Mouse (Mus musculus) hindbrain, embryonic 11.5 days (tissue): ENCODE measurements at regions not wholly inside any gene's neighbourhood (a gene's known extent, or its start where the extent isn't known, plus 50 kb on each side); places are given as distances from the start of the nearest gene placed in this dataset.

Source experiments
- ATAC-seq: fragments of 200-750 bp; cut with Nextera tagmentation; 2 replicates; pipeline ENCODE4 v1.8.0; 2017; ENCODE audit warnings: mild to moderate bottlenecking, moderate TSS enrichment, moderate library complexity; ENCODE audit not compliant: low FRiP score
- DNase-seq: peaks from one replicate; pipeline ENCODE4 v3.0.0-alpha.2; 2015; ENCODE audit warnings: low spot score
- H3K27ac ChIP-seq: fragments of 300-500 bp; sonication (generic); 2 replicates; pipeline ENCODE4 v1.5.1; 2014; ENCODE audit warnings: mild to moderate bottlenecking, low read depth, low read length
- H3K27me3 ChIP-seq: fragments of 300-500 bp; sonication (generic); 2 replicates; pipeline ENCODE4 v1.6.1; 2014; ENCODE audit warnings: mild to moderate bottlenecking, low read length, moderate library complexity, mixed read lengths; ENCODE audit not compliant: control insufficient read depth, insufficient read depth
- H3K36me3 ChIP-seq: fragments of 300-500 bp; sonication (generic); 2 replicates; pipeline ENCODE4 v1.6.1; 2014; ENCODE audit warnings: mild to moderate bottlenecking, low read length, moderate library complexity, mixed read lengths; ENCODE audit not compliant: control insufficient read depth, insufficient read depth
- H3K4me1 ChIP-seq: fragments of 300-500 bp; sonication (generic); replicated peaks from 2 replicates; pipeline ENCODE4 v1.6.1; 2014; ENCODE audit warnings: low read length, mixed read lengths; ENCODE audit not compliant: control insufficient read depth, insufficient read depth
- H3K4me2 ChIP-seq: fragments of 300-500 bp; sonication (generic); replicated peaks from 2 replicates; pipeline ENCODE4 v1.6.1; 2014; ENCODE audit warnings: mild to moderate bottlenecking, low read depth, low read length
- H3K4me3 ChIP-seq: fragments of 300-500 bp; sonication (generic); 2 replicates; pipeline ENCODE4 v1.5.1; 2014; ENCODE audit warnings: low read depth, low read length
- H3K9ac ChIP-seq: fragments of 300-500 bp; sonication (generic); 2 replicates; pipeline ENCODE4 v1.6.1; 2014; ENCODE audit warnings: low read depth, low read length
- H3K9me3 ChIP-seq: fragments of 300-500 bp; sonication (generic); 2 replicates; pipeline ENCODE4 v1.6.1; 2016; ENCODE audit warnings: low read length; ENCODE audit not compliant: control insufficient read depth
- WGBS: fragments of 180-500 bp; shearing (Covaris S2); extraction: QIAGEN DNeasy Blood & Tissue Kit; methylation state at CpG from one replicate; pipeline ENCODE4 v1.1.7; 2014; 5-methylcytosine and 5-hydroxymethylcytosine counted together

DNA sequence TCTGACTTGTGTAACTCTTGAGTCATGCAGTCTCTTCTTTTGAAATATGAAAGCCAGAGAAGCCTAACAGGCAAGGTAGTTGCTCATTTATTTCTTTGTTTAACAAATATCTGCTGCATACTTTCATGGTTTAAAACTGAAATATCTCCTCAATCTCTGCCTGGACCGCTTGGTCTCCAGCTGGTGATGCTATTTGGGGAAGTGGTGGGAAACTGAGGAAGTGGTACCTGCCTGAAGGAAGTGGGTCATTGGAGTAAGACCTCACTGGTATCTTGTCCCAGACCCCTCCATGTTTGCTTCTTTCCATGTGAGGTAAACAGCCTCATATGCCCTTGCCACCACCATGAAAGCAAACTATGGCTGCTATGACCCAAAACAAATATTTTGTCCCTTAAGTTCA, 74.0 kb upstream of the Bmp2k start:
- no peak overlapping the region for H3K4me2 ChIP-seq
- 88% methylated on average over 1 of the region's 1 CpGs for WGBS
- H3K4me3 ChIP-seq, result no peak overlapping the region
- no peak for DNase-seq
- H3K4me1 ChIP-seq, result no peaks in the 10 kb centered on the region
- H3K36me3 ChIP-seq, result no peaks in the 10 kb centered on the region
- no peaks in the 10 kb centered on the region for H3K9me3 ChIP-seq
- H3K27me3 ChIP-seq, result no peaks in the 10 kb centered on the region
- ATAC-seq, result no peak
- H3K9ac ChIP-seq, result no peak overlapping the region
- no peak overlapping the region for H3K27ac ChIP-seq

DNA sequence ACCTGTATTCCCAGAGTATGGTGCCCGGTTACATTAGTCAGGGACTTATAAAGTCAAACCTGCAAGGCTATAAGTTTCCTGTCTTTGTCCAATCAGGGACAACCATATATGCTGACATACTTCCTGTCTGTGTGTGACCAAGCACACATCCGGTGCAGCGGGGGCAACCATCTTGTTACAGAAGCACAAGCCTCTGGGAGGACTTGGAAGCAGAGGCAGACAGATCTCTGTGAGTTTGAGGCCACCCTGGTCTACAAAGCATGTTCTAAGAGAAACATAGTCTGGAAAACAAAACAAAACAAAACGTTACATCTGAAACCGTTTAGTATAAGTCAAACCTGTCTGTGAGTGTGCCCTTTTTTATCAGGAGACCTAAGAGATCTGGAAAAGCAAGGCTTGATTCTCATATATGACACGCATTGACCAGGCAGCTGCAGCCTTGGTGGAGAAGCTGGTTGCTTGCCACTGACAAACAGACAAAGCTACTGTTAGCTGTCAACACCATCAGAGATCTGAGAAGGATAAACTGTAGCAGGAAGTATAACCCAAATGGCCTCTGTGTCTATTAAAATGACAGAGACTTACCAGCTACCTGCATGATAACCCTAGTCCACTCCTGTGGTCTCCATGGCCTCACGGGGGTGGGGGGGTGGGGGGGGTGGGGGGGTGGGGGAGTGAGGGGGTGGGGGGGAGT, 72.6 kb upstream of the Bmp2k start:
- H3K4me3 ChIP-seq, result no peak overlapping the region
- no peaks in the 10 kb centered on the region for H3K27me3 ChIP-seq
- H3K36me3 ChIP-seq, result no peaks in the 10 kb centered on the region
- H3K4me1 ChIP-seq, result no peaks in the 10 kb centered on the region
- no peak for ATAC-seq
- 86% methylated on average over 7 of the region's 7 CpGs for WGBS
- no peak overlapping the region for H3K4me2 ChIP-seq
- no peak overlapping the region for H3K27ac ChIP-seq
- DNase-seq, result no peak
- H3K9ac ChIP-seq, result no peak overlapping the region
- H3K9me3 ChIP-seq, result no peaks in the 10 kb centered on the region

DNA sequence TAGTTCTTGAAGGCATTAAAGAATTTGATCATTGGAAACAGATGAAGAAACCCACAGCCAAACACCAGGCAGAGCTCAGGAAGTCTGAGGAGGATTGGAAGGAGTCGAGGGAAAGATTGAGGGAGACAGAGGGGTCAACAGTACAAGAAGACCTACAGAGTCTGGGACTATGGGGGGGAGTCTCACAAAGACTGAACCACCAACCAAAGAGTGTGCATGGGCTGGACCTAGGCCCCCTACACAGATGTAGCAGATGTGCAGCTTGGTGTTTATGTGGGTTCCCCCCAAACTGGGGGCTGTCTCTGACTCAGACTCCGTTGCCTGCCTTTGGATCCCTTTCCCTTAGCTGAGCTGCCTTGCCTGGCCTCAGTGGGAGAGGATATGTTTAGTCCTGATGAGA, 71.5 kb upstream of the Bmp2k start:
- DNase-seq (no peak), ATAC-seq (no peak)
- Histone ChIP-seq H3K9me3 (no peaks in the 10 kb centered on the region), H3K27me3 (no peaks in the 10 kb centered on the region), H3K36me3 (no peaks in the 10 kb centered on the region), H3K9ac (no peak overlapping the region), H3K27ac (no peak overlapping the region), H3K4me3 (no peak overlapping the region), H3K4me2 (no peak overlapping the region), H3K4me1 (no peaks in the 10 kb centered on the region)
- 78% methylated on average over 2 of the region's 2 CpGs for WGBS

DNA sequence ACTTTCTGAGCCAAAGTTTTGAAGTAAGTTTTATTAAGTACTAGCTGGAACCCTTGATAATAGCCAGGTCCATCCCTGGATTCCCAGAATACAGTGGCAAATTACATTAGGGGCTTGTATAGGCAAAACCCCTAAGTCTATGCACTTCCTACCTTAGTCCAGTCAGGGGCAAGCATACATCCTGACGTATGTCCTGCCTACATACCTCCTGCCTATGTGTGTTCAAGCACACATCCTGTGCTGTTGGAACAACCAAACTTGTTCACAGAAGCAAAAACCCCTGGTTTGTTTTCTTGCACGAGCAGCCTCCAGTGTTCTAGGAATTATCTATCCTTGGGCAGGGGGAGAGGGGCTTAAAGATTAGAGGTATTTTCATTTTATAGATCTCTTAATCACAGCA, 66.4 kb upstream of the Bmp2k start:
- no peak for DNase-seq
- Histone ChIP-seq H3K9ac (no peak overlapping the region), H3K4me3 (no peak overlapping the region), H3K36me3 (no peaks in the 10 kb centered on the region), H3K9me3 (no peaks in the 10 kb centered on the region), H3K4me1 (no peaks in the 10 kb centered on the region), H3K27ac (no peak overlapping the region), H3K27me3 (no peaks in the 10 kb centered on the region), H3K4me2 (no peak overlapping the region)
- 71% methylated on average over 2 of the region's 2 CpGs for WGBS
- ATAC-seq, result no peak

DNA sequence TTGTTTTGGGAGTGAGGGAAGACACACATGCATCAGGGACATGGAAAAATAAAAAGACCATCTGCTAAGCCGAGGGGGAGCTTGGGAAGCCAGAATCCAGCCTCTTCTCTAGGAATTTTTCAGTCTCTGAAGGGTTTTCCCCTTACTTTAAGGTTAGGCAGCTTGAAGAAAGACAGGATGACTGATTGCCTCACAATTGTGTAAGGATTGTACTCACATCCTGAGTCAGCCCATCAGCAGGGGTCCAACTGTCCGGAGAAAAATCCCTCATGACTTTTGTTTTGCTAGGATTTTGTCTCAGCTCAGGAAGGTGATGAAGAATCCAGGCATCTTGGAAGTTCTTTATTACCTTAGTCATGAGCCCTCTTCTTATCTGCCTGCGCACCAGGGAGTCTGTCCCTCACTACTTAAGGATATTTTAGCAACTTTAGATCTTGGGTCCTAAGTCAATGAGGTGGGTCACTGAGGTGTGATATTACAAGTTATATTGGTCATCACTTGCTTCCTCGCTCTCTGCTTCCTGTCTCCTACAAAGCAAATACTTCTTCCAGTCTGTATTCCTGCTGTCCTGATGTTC, 65.8 kb upstream of the Bmp2k start:
- H3K27ac ChIP-seq, result no peak overlapping the region
- 45% methylated on average over 4 of the region's 4 CpGs for WGBS
- no peaks in the 10 kb centered on the region for H3K36me3 ChIP-seq
- no peak overlapping the region for H3K4me2 ChIP-seq
- no peaks in the 10 kb centered on the region for H3K27me3 ChIP-seq
- DNase-seq, result no peak
- no peaks in the 10 kb centered on the region for H3K4me1 ChIP-seq
- ATAC-seq, result no peak
- H3K9ac ChIP-seq, result no peak overlapping the region
- no peaks in the 10 kb centered on the region for H3K9me3 ChIP-seq
- no peak overlapping the region for H3K4me3 ChIP-seq

DNA sequence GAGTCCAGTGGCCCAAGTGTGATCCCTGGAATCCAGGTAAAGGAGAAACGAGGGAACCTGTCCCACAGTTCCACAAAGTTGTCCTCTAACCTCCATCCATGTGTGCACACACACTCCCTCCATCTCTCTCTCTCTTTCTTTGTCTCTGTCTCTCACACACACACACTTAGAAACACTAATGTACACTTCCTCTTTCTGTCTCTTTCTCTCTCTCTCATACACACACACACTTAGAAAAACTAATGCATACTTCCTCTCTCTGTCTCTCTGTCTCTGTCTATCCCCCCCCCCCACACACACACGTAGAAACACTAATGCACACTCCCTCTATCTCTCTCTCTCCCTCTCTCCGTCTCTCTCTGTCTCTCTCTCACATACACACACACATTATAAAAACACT, 61.2 kb upstream of the Bmp2k start:
- Histone ChIP-seq H3K27me3 (no peaks in the 10 kb centered on the region), H3K4me3 (no peak overlapping the region), H3K27ac (no peak overlapping the region), H3K4me2 (no peak overlapping the region), H3K4me1 (no peaks in the 10 kb centered on the region), H3K36me3 (no peaks in the 10 kb centered on the region), H3K9me3 (no peaks in the 10 kb centered on the region), H3K9ac (no peak overlapping the region)
- 85% methylated on average over 3 of the region's 3 CpGs for WGBS
- ATAC-seq (no peak), DNase-seq (no peak)

DNA sequence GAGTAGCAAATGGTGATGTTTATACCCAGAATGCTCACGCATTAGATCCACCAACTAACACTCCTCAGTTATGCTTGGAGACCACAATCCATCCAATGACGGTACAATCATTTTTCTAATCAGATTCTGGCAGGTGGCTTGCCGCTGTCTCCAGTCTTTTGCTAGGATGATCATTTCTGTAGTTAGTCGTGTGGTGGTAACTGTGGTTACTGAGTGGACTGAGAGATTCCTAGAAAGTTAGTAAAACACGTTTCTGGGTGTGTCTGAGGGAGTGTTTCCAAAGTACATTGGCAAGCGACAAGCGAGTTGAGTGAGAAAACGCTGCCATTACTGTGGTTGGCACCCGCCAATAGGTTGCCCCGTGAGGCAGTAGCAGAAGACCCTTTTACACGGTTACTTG, 58.8 kb upstream of the Bmp2k start:
- Histone ChIP-seq H3K27me3 (no peaks in the 10 kb centered on the region), H3K36me3 (no peaks in the 10 kb centered on the region), H3K9me3 (no peaks in the 10 kb centered on the region), H3K4me1 (no peaks in the 10 kb centered on the region), H3K9ac (no peak overlapping the region), H3K4me2 (no peak overlapping the region), H3K4me3 (no peak overlapping the region), H3K27ac (no peak overlapping the region)
- ATAC-seq, result no peak
- 89% methylated on average over 11 of the region's 11 CpGs for WGBS
- no peak for DNase-seq

DNA sequence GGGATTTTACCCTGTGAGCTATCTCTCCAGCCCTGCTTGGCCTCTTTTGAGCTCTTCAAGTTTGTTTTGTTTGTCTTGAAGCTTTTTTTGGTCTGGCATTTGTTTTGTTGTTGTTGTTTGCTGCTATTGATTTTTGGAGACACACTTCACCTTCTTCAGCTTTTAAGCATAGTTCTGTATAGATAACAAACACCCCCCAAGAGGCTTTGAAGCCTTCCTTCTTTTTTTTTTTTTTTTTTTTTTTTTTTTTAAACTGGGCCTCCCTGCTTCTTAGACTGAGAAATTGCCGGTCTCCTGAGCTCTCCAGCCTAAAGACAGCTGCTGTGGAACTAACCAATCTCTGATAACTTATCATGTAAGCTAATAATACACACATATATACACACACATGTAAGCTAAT, 58.2 kb upstream of the Bmp2k start:
- no peaks in the 10 kb centered on the region for H3K4me1 ChIP-seq
- H3K4me3 ChIP-seq, result no peak overlapping the region
- no peaks in the 10 kb centered on the region for H3K27me3 ChIP-seq
- H3K27ac ChIP-seq, result no peak overlapping the region
- no peak for DNase-seq
- no peaks in the 10 kb centered on the region for H3K9me3 ChIP-seq
- no peak overlapping the region for H3K9ac ChIP-seq
- no peak overlapping the region for H3K4me2 ChIP-seq
- ATAC-seq, result no peak
- H3K36me3 ChIP-seq, result no peaks in the 10 kb centered on the region
- WGBS, result 72% methylated on average over 1 of the region's 1 CpGs
